Mouse (Mus musculus): ENCODE measurements at regions not wholly inside any gene's neighbourhood (a gene's known extent, or its start where the extent isn't known, plus 50 kb on each side); places are given as distances from the start of the nearest gene placed in this dataset.
A peak's percentile ranks its signal among the peaks of the same experiment; 100 is the strongest.
"Not testable (repeated sequence)": the region's sequence is repeated elsewhere in the genome, so short reads cannot be mapped to it uniquely, and the experiment has no call there.

- WGBS: 91% methylated on average over 1 of the region's 1 CpGs
Observed at GRCm38 (mm10) chr5:132959901-132960300, 416.8 kb upstream of the Auts2 start.

DNA sequence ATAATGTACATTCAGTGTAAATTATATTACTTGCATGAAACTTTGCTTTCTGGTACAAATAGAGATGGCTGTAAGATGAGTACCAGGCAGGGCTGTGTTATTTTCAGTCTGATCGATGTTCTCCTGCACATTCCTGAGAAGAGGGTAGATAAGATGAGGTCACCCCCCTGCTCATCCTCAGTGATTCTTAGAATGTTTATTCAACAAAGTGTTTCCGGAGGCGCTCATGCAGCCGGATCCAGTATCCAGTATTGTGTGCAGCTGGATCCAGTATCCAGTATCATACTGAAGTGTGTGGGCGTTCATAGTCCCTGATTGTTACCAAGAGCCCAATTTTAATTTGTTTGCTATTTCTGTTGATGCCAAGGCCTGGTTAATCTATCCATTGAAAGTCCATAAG is 413.0 kb upstream of the Auts2 start:
- no peaks in the 10 kb centered on the region for H3K9me3 ChIP-seq
- no peaks in the 10 kb centered on the region for H3K27me3 ChIP-seq (ENCODE audit: poor library complexity, severe bottlenecking)
- no peak overlapping the region for H3K4me3 ChIP-seq
- no peak overlapping the region for H3K27ac ChIP-seq
- 82% methylated on average over 5 of the region's 5 CpGs for WGBS
- no peaks in the 10 kb centered on the region; the same call in 1 of the 2 replicates for H3K4me1 ChIP-seq
- DNase-seq (ENCODE audit: extremely low spot score, low spot score): no peak
- H3K36me3 ChIP-seq (replicated peaks): no peaks in the 10 kb centered on the region

More at GRCm38 (mm10) chr5:132959901-132960300, 416.8 kb upstream of the Auts2 start:
- Histone ChIP-seq H3K4me3 (no peak overlapping the region), H3K36me3 (replicated peaks) (no peaks in the 10 kb centered on the region), H3K9me3 (no peaks in the 10 kb centered on the region), H3K4me1 (no peaks in the 10 kb centered on the region; the same call in 1 of the 2 replicates), H3K27ac (no peak overlapping the region), H3K27me3 (ENCODE audit: poor library complexity, severe bottlenecking) (no peaks in the 10 kb centered on the region)
- DNase-seq (ENCODE audit: extremely low spot score, low spot score): no peak

GRCm38 (mm10) chr5:132955051-132955450 is 411.9 kb upstream of the Auts2 start:
- Histone ChIP-seq H3K4me3 (no peak overlapping the region), H3K27ac (no peak overlapping the region), H3K36me3 (replicated peaks) (no peaks in the 10 kb centered on the region), H3K4me1 (no peaks in the 10 kb centered on the region; the same call in 1 of the 2 replicates), H3K9me3 (no peaks in the 10 kb centered on the region), H3K27me3 (ENCODE audit: poor library complexity, severe bottlenecking) (no peaks in the 10 kb centered on the region)
- WGBS: 92% methylated on average over 8 of the region's 8 CpGs
- DNase-seq (ENCODE audit: extremely low spot score, low spot score): no peak

GRCm38 (mm10) chr5:132933439-132933980 is 390.4 kb upstream of the Auts2 start:
- 77% methylated on average over 9 of the region's 9 CpGs for WGBS
- Histone ChIP-seq H3K36me3 (replicated peaks) (no peaks in the 10 kb centered on the region), H3K4me1 (peaks cover 6% of the 10 kb centered on the region), H3K27me3 (ENCODE audit: poor library complexity, severe bottlenecking) (no peaks in the 10 kb centered on the region), H3K27ac (no peak overlapping the region), H3K4me3 (no peak overlapping the region), H3K9me3 (no peaks in the 10 kb centered on the region)
- DNase-seq (ENCODE audit: extremely low spot score, low spot score): no peak

DNA sequence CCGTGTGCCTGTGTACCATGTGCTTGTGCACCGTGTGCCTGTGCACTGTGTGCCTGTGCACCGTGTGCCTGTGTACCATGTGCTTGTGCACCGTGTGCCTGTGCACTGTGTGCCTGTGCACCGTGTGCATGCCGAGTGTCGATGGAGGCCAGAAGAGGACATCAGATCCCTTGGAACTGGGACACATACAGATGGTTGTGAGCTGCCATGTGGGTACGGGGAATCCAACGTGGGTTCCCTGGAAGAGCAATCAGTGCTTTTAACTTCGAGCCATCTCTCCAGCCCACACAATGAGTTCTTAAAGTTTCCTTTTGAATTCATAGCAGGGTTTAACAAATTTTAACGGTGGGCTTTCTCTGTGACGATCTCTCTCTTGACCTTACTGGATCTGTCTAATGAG is 386.8 kb upstream of the Auts2 start:
- WGBS: 94% methylated on average over 12 of the region's 12 CpGs
- H3K9me3 ChIP-seq; H3K27ac ChIP-seq; DNase-seq (ENCODE audit: extremely low spot score, low spot score); H3K36me3 ChIP-seq (replicated peaks); H3K27me3 ChIP-seq (ENCODE audit: poor library complexity, severe bottlenecking); H3K4me3 ChIP-seq: not testable (repeated sequence)
- H3K4me1 ChIP-seq: peaks cover 13% of the 10 kb centered on the region

DNA sequence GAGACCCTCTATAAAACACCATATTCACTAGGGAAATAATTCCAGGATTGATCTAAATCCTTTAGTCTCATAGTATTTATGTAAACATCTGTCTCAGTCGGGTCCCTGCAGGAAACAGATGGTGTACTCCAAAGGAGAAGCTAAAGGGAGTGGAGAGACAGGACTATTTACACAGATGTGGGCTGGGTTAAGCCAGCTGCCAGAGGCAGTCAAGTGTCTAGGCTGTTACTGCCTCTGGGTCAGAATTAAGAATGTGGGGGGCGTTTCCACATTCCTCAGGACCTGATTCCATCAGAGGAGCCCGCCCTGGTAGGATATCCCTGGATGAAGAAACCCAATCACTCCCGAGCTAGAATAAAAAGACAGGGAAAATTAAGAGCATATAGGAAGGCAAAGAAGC is 380.2 kb upstream of the Auts2 start:
- Histone ChIP-seq H3K27ac (no peak overlapping the region), H3K4me3 (no peak overlapping the region), H3K9me3 (peaks cover 11% of the 10 kb centered on the region), H3K27me3 (ENCODE audit: poor library complexity, severe bottlenecking) (no peaks in the 10 kb centered on the region), H3K4me1 (peaks cover 17% of the 10 kb centered on the region), H3K36me3 (replicated peaks) (no peaks in the 10 kb centered on the region)
- WGBS: 52% methylated on average over 4 of the region's 4 CpGs
- DNase-seq (ENCODE audit: extremely low spot score, low spot score): peak; percentile 16

DNA sequence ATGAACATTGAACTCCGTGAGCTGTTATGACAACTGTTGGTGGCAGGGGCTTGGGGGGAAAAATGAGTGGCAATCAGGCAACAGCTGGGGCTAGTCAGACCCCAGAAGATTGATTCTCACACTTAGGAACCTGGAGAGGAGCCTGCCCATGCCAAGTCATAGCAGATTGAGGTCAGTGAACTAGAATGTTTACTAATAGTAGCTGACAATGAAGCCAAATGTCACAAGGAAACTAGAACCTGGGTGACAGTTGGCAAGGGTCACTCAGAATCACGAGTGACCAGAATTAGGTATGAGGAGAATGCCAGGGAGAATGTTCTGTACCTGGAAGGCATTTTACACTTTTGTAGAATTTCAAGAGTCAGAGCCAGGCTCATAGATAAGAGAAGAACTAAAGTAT is 365.9 kb upstream of the Auts2 start:
- Histone ChIP-seq H3K4me1 (peaks cover 9% of the 10 kb centered on the region), H3K27me3 (ENCODE audit: poor library complexity, severe bottlenecking) (no peaks in the 10 kb centered on the region), H3K36me3 (replicated peaks) (no peaks in the 10 kb centered on the region), H3K27ac (no peak overlapping the region), H3K4me3 (no peak overlapping the region), H3K9me3 (no peaks in the 10 kb centered on the region)
- no peak for DNase-seq (ENCODE audit: extremely low spot score, low spot score)
- 79% methylated on average over 2 of the region's 2 CpGs for WGBS

DNA sequence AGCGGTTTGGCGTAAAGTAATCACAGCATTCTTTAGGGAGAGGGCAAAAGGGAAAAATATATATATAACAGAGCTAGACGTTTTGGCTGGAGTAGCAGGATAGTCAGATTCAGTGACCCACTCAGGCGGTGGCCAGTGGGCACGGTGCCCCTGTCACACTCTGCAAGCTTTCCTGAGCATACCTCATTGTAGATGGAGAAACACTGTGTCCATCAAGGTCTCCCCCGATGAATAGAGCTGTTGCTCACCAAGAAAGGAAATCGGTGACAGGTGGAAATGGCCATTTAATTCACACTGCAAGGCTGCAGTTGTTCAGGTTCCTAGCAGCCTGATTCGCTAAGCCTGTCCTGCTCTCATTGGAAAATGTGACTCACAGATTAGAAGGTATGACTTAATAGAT is 365.1 kb upstream of the Auts2 start:
- Histone ChIP-seq H3K27ac (no peak overlapping the region), H3K36me3 (replicated peaks) (no peaks in the 10 kb centered on the region), H3K4me3 (no peak overlapping the region), H3K4me1 (peaks cover 9% of the 10 kb centered on the region), H3K9me3 (no peaks in the 10 kb centered on the region), H3K27me3 (ENCODE audit: poor library complexity, severe bottlenecking) (no peaks in the 10 kb centered on the region)
- WGBS: 91% methylated on average over 8 of the region's 8 CpGs
- no peak for DNase-seq (ENCODE audit: extremely low spot score, low spot score)

DNA sequence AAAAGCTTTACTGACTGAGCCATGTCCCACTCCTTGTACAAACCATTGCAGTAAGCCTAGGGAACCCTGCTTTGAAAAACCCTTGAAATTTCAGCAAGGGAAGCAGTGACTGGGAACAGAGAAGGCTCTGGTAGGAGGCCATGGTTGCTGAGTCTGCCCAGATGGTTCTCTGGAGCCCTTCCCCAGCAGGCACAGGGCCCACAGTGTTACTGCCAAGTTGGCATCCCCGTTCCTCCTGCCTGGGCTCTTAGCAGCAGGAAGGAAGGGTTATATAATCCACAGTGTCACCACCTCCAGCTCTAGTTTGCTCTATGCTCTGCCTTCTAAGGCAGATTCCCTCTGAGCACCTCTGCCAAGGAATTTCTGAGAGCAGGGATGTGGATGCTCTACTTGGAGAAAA is 349.4 kb upstream of the Auts2 start:
- no peaks in the 10 kb centered on the region for H3K36me3 ChIP-seq (replicated peaks)
- H3K27ac ChIP-seq: no peak overlapping the region
- 86% methylated on average over 1 of the region's 1 CpGs for WGBS
- no peaks in the 10 kb centered on the region for H3K27me3 ChIP-seq (ENCODE audit: poor library complexity, severe bottlenecking)
- no peaks in the 10 kb centered on the region for H3K9me3 ChIP-seq
- peaks cover 18% of the 10 kb centered on the region for H3K4me1 ChIP-seq
- DNase-seq (ENCODE audit: extremely low spot score, low spot score): no peak
- H3K4me3 ChIP-seq: no peak overlapping the region

GRCm38 (mm10) chr5:132884130-132884529 is 341.0 kb upstream of the Auts2 start:
- WGBS: 68% methylated on average over 2 of the region's 2 CpGs
- Histone ChIP-seq H3K27me3 (ENCODE audit: poor library complexity, severe bottlenecking) (no peaks in the 10 kb centered on the region; the same call in 1 of the 2 replicates), H3K36me3 (replicated peaks) (no peaks in the 10 kb centered on the region), H3K4me3 (no peak overlapping the region), H3K27ac (no peak overlapping the region), H3K4me1 (no peaks in the 10 kb centered on the region), H3K9me3 (no peaks in the 10 kb centered on the region)
- no peak for DNase-seq (ENCODE audit: extremely low spot score, low spot score)

DNA sequence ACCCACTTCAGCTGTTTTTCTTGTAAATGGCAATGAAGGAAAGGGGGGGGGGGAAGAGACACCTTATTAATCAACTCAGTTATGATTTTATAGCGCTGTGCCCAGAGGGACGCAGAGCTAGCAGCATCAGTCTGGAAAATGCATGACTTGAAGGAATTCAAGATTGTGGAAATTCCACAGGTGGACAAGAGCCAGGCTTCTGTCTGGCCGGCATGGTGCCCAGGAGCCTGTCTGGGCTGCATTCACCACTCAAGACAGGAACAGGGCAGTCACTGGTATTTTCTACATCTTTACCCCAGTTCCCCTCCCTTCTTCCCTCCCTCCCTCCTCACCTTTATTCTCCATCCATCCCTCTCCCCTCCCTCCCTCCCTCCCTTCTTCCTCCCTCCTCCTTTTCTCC is 339.1 kb upstream of the Auts2 start:
- no peaks in the 10 kb centered on the region for H3K36me3 ChIP-seq (replicated peaks)
- no peaks in the 10 kb centered on the region for H3K9me3 ChIP-seq
- H3K4me1 ChIP-seq: no peaks in the 10 kb centered on the region
- H3K4me3 ChIP-seq: no peak overlapping the region
- no peak overlapping the region for H3K27ac ChIP-seq
- no peaks in the 10 kb centered on the region; the same call in 1 of the 2 replicates for H3K27me3 ChIP-seq (ENCODE audit: poor library complexity, severe bottlenecking)
- WGBS: 81% methylated on average over 3 of the region's 3 CpGs
- DNase-seq (ENCODE audit: extremely low spot score, low spot score): no peak

GRCm38 (mm10) chr5:132881170-132881569 is 338.0 kb upstream of the Auts2 start:
- 96% methylated on average over 3 of the region's 3 CpGs for WGBS
- Histone ChIP-seq H3K4me1 (peaks cover 10% of the 10 kb centered on the region), H3K36me3 (replicated peaks) (no peaks in the 10 kb centered on the region), H3K27ac (no peak overlapping the region), H3K27me3 (ENCODE audit: poor library complexity, severe bottlenecking) (no peaks in the 10 kb centered on the region; the same call in 1 of the 2 replicates), H3K4me3 (no peak overlapping the region), H3K9me3 (no peaks in the 10 kb centered on the region)
- no peak for DNase-seq (ENCODE audit: extremely low spot score, low spot score)

- 23% methylated on average over 6 of the region's 6 CpGs for WGBS
- peak overlapping the region; percentile 66 for H3K27ac ChIP-seq
Observed at GRCm38 (mm10) chr5:132876336-132876840, 333.2 kb upstream of the Auts2 start.

More at GRCm38 (mm10) chr5:132876336-132876840, 333.2 kb upstream of the Auts2 start:
- no peak overlapping the region for H3K4me3 ChIP-seq
- H3K9me3 ChIP-seq: no peaks in the 10 kb centered on the region
- peak; percentile 19 for DNase-seq (ENCODE audit: extremely low spot score, low spot score)
- H3K27me3 ChIP-seq (ENCODE audit: poor library complexity, severe bottlenecking): no peaks in the 10 kb centered on the region
- H3K36me3 ChIP-seq (replicated peaks): no peaks in the 10 kb centered on the region
- peaks cover 14% of the 10 kb centered on the region for H3K4me1 ChIP-seq

All from forebrain, embryonic 10.5 days (tissue).